Mouse (Mus musculus): ENCODE results near the gene Epn3. TPM values are rescaled to one million over a fixed set of nuclear protein-coding genes. Genes with fewer than 3 reads are reported as not detected.

Gene Epn3
- total and polyA plus RNA-seq, 3 experiments: 0.04 to 0.19 TPM; not detected in 1

- H3K9ac ChIP-seq (ENCODE audit: insufficient read depth, low read depth): no peak overlapping the region
- dilution Hi-C loops (cut with MboI; ENCODE audit: extremely low pct_ligation_motif_present, extremely low pct_unique_long_range_greater_than_20kb, low sequenced_read_pairs) (no loop called here), in situ Hi-C loops (cut with MboI; ENCODE audit: low pct_ligation_motif_present, low pct_unique_long_range_greater_than_20kb, low sequenced_read_pairs) (no loop called here)
- H3K4me3 ChIP-seq (replicated peaks in 1 of 3; ENCODE audit: low read depth in 2 of 3, low read length in 2 of 3, poor library complexity in 1 of 3): peak overlapping the region in 2 of 3 experiments; percentile 46 to 49
- H3K9me3 ChIP-seq (replicated peaks; ENCODE audit: low read length): no peaks in the 10 kb centered on the region
- no peak for DNase-seq (ENCODE audit: extremely low read depth)
- peaks cover 84% of the 10 kb centered on the region for H3K27me3 ChIP-seq (replicated peaks)
- H3K27ac ChIP-seq (ENCODE audit: insufficient read depth, low read depth): no peak overlapping the region
- TF ChIP-seq MXI1 (IDR thresholded peaks at IDR 0.05; ENCODE audit: low read depth, low read length): peak; percentile 1; the same call in 1 of the 2 replicates
- no peak for TF ChIP-seq TCF12 (IDR thresholded peaks at IDR 0.05; ENCODE audit: low read depth, low read length)
- H3K4me2 ChIP-seq (ENCODE audit: insufficient read depth, low read depth, poor library complexity, severe bottlenecking): peak overlapping the region; percentile 99
- H3K36me3 ChIP-seq (replicated peaks in 1 of 2; ENCODE audit: control insufficient read depth in 1 of 2, insufficient read depth in 1 of 2, low read length in 1 of 2): no peaks in the 10 kb centered on the region
- peaks cover 17 to 59% of the 10 kb centered on the region in 2 experiments for H3K4me1 ChIP-seq (ENCODE audit: control insufficient read depth in 1 of 2, insufficient read depth in 2 of 2)
- no peaks in the 10 kb centered on the region for H3K79me2 ChIP-seq (replicated peaks; ENCODE audit: control insufficient read depth, extremely low read depth, insufficient read depth, poor library complexity, severe bottlenecking)
These were observed 25.2 kb downstream of the Epn3 start for GRCm38 (mm10) chr11:94474544-94474910.

- peak within 1 kb of the TSS; percentile 99 for H3K4me2 ChIP-seq (ENCODE audit: insufficient read depth, low read depth, poor library complexity, severe bottlenecking)
- peak; percentile 88 for DNase-seq (ENCODE audit: extremely low read depth)
- peaks cover 18 to 65% of the 10 kb centered on the region in 2 experiments for H3K4me1 ChIP-seq (ENCODE audit: control insufficient read depth in 1 of 2, insufficient read depth in 2 of 2)
- no peaks in the 10 kb centered on the region for H3K36me3 ChIP-seq (replicated peaks in 1 of 2; ENCODE audit: control insufficient read depth in 1 of 2, insufficient read depth in 1 of 2, low read length in 1 of 2)
- in situ Hi-C loops (cut with MboI; ENCODE audit: low pct_ligation_motif_present, low pct_unique_long_range_greater_than_20kb, low sequenced_read_pairs): no loop called here
- H3K79me2 ChIP-seq (replicated peaks; ENCODE audit: control insufficient read depth, extremely low read depth, insufficient read depth, poor library complexity, severe bottlenecking): no peaks in the 10 kb centered on the region
- peaks cover 78% of the 10 kb centered on the region for H3K27me3 ChIP-seq (replicated peaks)
- no peak within 1 kb of the TSS for H3K27ac ChIP-seq (ENCODE audit: insufficient read depth, low read depth)
- no peaks in the 10 kb centered on the region for H3K9me3 ChIP-seq (replicated peaks; ENCODE audit: low read length)
- peak within 1 kb of the TSS; percentile 1; the same call in 1 of the 2 replicates for H3K9ac ChIP-seq (ENCODE audit: insufficient read depth, low read depth)
- dilution Hi-C loops (cut with MboI; ENCODE audit: extremely low pct_ligation_motif_present, extremely low pct_unique_long_range_greater_than_20kb, low sequenced_read_pairs): no loop called here
- peak within 1 kb of the TSS; percentile 11 to 49 (median 46) for H3K4me3 ChIP-seq (replicated peaks in 1 of 3; ENCODE audit: low read depth in 2 of 3, low read length in 2 of 3, poor library complexity in 1 of 3)
- TF ChIP-seq ZMIZ1 (IDR thresholded peaks at IDR 0.05; ENCODE audit: low read depth, low read length) (no peak), TBP (conservative IDR thresholded peaks at IDR 0.05; ENCODE audit: low read depth, low read length) (no peak), CHD1 (IDR thresholded peaks at IDR 0.05; ENCODE audit: low read depth, low read length) (no peak), MXI1 (IDR thresholded peaks at IDR 0.05; ENCODE audit: low read depth, low read length) (no peak; the same call in 1 of the 2 replicates), MEF2A (IDR thresholded peaks at IDR 0.05; ENCODE audit: borderline replicate concordance, low read depth, low read length) (no peak), MAFK (IDR thresholded peaks at IDR 0.05; ENCODE audit: insufficient replicate concordance, low read length) (no peak), ZKSCAN1 (IDR thresholded peaks at IDR 0.05; ENCODE audit: borderline replicate concordance, low read depth, low read length) (no peak), NELFE (IDR thresholded peaks at IDR 0.05; ENCODE audit: low read depth, low read length) (no peak), MYC (IDR thresholded peaks at IDR 0.05; ENCODE audit: low read depth, low read length) (no peak), MAZ (IDR thresholded peaks at IDR 0.05; ENCODE audit: low read depth, low read length) (peak; percentile 82), EP300 (IDR thresholded peaks at IDR 0.05; ENCODE audit: low read length) (no peak), NRF1 (IDR thresholded peaks at IDR 0.05; ENCODE audit: low read depth, low read length) (peak; percentile 33; the same call in 1 of the 2 replicates), USF1 (IDR thresholded peaks at IDR 0.05; ENCODE audit: low read depth, low read length) (no peak), ZNF384 (IDR thresholded peaks at IDR 0.05; ENCODE audit: low read depth, low read length) (no peak), POLR2AphosphoS2 (IDR thresholded peaks at IDR 0.05; ENCODE audit: low read depth, low read length) (no peak), JUN (IDR thresholded peaks at IDR 0.05; ENCODE audit: insufficient read depth, low read depth, low read length) (no peak), PAX5 (IDR thresholded peaks at IDR 0.05; ENCODE audit: low read length) (no peak), ZC3H11A (IDR thresholded peaks at IDR 0.05; ENCODE audit: low read depth, low read length) (no peak), USF2 (conservative IDR thresholded peaks at IDR 0.05; ENCODE audit: low read depth, low read length) (no peak), RAD21 (IDR thresholded peaks at IDR 0.05; ENCODE audit: low read depth, low read length) (no peak), RCOR1 (conservative IDR thresholded peaks at IDR 0.05; ENCODE audit: low read depth, low read length) (no peak), IRF4 (IDR thresholded peaks at IDR 0.05; ENCODE audit: low read depth, low read length) (no peak; the same call in 1 of the 2 replicates), JUND (conservative IDR thresholded peaks at IDR 0.05; ENCODE audit: low read depth, low read length) (no peak), SIN3A (IDR thresholded peaks at IDR 0.05; ENCODE audit: low read length) (peak; percentile 44; the same call in 1 of the 2 replicates), SMC3 (IDR thresholded peaks at IDR 0.05; ENCODE audit: low read depth, low read length) (no peak), MAX (IDR thresholded peaks at IDR 0.05; ENCODE audit: low read length) (no peak), CHD2 (IDR thresholded peaks at IDR 0.05; ENCODE audit: low read length) (peak; percentile 40; the same call in 1 of the 2 replicates), BHLHE40 (IDR thresholded peaks at IDR 0.05; ENCODE audit: low read depth, low read length) (no peak), HCFC1 (IDR thresholded peaks at IDR 0.05; ENCODE audit: low read depth, low read length) (no peak), E2F4 (IDR thresholded peaks at IDR 0.05; ENCODE audit: insufficient replicate concordance, low read depth, low read length) (no peak)
These were observed 25.8 kb downstream of the Epn3 start, which contains the start of gene Cacna1g for GRCm38 (mm10) chr11:94473707-94474543. Cacna1g (minus strand) TSS chr11:94474198.

Data from CH12.LX (cell line).